Mouse (Mus musculus): ENCODE measurements around the gene Dhrs3. TPM values are rescaled to one million over a fixed set of nuclear protein-coding genes. Genes with fewer than 3 reads are reported as not detected.
A peak's percentile ranks its signal among the peaks of the same experiment; 100 is the strongest.

Gene Dhrs3
- polyA plus RNA-seq, 1 experiment from 2014 or later: 128 TPM

GRCm38 (mm10) chr4:144882881-144883331, 9.7 kb upstream of the Dhrs3 start:
- ATAC-seq (ENCODE audit: insufficient number of reproducible peaks, insufficient read depth, low FRiP score, low read depth): no peak
- Histone ChIP-seq H3K36me3 (ENCODE audit: control insufficient read depth, insufficient read depth, low read length) (no peaks in the 10 kb centered on the region), H3K27me3 (ENCODE audit: control insufficient read depth, insufficient read depth, low read length) (no peaks in the 10 kb centered on the region), H3K4me3 (ENCODE audit: low read depth, low read length) (no peak overlapping the region), H3K9ac (replicated peaks; ENCODE audit: low read depth, low read length) (no peak overlapping the region), H3K4me2 (replicated peaks; ENCODE audit: low read depth, low read length) (no peak overlapping the region), H3K4me1 (ENCODE audit: control insufficient read depth, insufficient read depth, low read length) (no peaks in the 10 kb centered on the region), H3K9me3 (ENCODE audit: control insufficient read depth, low read depth, low read length) (no peaks in the 10 kb centered on the region), H3K27ac (ENCODE audit: low read length) (0 out of 2 replicates have a peak overlapping the region, but pooled peaks have one; percentile 49)
- 39% methylated on average over 8 of the region's 8 CpGs for WGBS

- H3K4me1 ChIP-seq (ENCODE audit: control insufficient read depth, insufficient read depth, low read length): peaks cover 4% of the 10 kb centered on the region; the same call in 1 of the 2 replicates
- no peaks in the 10 kb centered on the region for H3K9me3 ChIP-seq (ENCODE audit: control insufficient read depth, low read depth, low read length)
- H3K27me3 ChIP-seq (ENCODE audit: control insufficient read depth, insufficient read depth, low read length): no peaks in the 10 kb centered on the region
- no peak overlapping the region for H3K4me3 ChIP-seq (ENCODE audit: low read depth, low read length)
- H3K36me3 ChIP-seq (ENCODE audit: control insufficient read depth, insufficient read depth, low read length): no peaks in the 10 kb centered on the region
- ATAC-seq (ENCODE audit: insufficient number of reproducible peaks, insufficient read depth, low FRiP score, low read depth): no peak
- H3K9ac ChIP-seq (replicated peaks; ENCODE audit: low read depth, low read length): no peak overlapping the region
- H3K27ac ChIP-seq (ENCODE audit: low read length): no peak overlapping the region
- no peak overlapping the region for H3K4me2 ChIP-seq (replicated peaks; ENCODE audit: low read depth, low read length)
- 68% methylated on average over 6 of the region's 6 CpGs for WGBS
Observed at GRCm38 (mm10) chr4:144886460-144886859, 6.2 kb upstream of the Dhrs3 start.

GRCm38 (mm10) chr4:144888750-144889149, 3.9 kb upstream of the Dhrs3 start:
- ATAC-seq (ENCODE audit: insufficient number of reproducible peaks, insufficient read depth, low FRiP score, low read depth): no peak
- Histone ChIP-seq H3K4me2 (replicated peaks; ENCODE audit: low read depth, low read length) (no peak overlapping the region), H3K9me3 (ENCODE audit: control insufficient read depth, low read depth, low read length) (no peaks in the 10 kb centered on the region), H3K27ac (ENCODE audit: low read length) (no peak overlapping the region), H3K4me3 (ENCODE audit: low read depth, low read length) (no peak overlapping the region), H3K36me3 (ENCODE audit: control insufficient read depth, insufficient read depth, low read length) (no peaks in the 10 kb centered on the region), H3K27me3 (ENCODE audit: control insufficient read depth, insufficient read depth, low read length) (no peaks in the 10 kb centered on the region), H3K9ac (replicated peaks; ENCODE audit: low read depth, low read length) (no peak overlapping the region), H3K4me1 (ENCODE audit: control insufficient read depth, insufficient read depth, low read length) (peaks cover 10% of the 10 kb centered on the region; the same call in 1 of the 2 replicates)
- WGBS: 68% methylated on average over 4 of the region's 4 CpGs

- Histone ChIP-seq H3K4me1 (ENCODE audit: control insufficient read depth, insufficient read depth, low read length) (peaks cover 10% of the 10 kb centered on the region; the same call in 1 of the 2 replicates), H3K4me3 (ENCODE audit: low read depth, low read length) (no peak overlapping the region), H3K27me3 (ENCODE audit: control insufficient read depth, insufficient read depth, low read length) (no peaks in the 10 kb centered on the region), H3K27ac (ENCODE audit: low read length) (no peak overlapping the region), H3K9me3 (ENCODE audit: control insufficient read depth, low read depth, low read length) (no peaks in the 10 kb centered on the region), H3K4me2 (replicated peaks; ENCODE audit: low read depth, low read length) (no peak overlapping the region), H3K9ac (replicated peaks; ENCODE audit: low read depth, low read length) (no peak overlapping the region), H3K36me3 (ENCODE audit: control insufficient read depth, insufficient read depth, low read length) (no peaks in the 10 kb centered on the region)
- WGBS: 80% methylated on average over 9 of the region's 9 CpGs
- ATAC-seq (ENCODE audit: insufficient number of reproducible peaks, insufficient read depth, low FRiP score, low read depth): no peak
Observed at GRCm38 (mm10) chr4:144889505-144890301, 2.9 kb upstream of the Dhrs3 start.

- Histone ChIP-seq H3K4me3 (ENCODE audit: low read depth, low read length) (no peak overlapping the region), H3K9ac (replicated peaks; ENCODE audit: low read depth, low read length) (no peak overlapping the region), H3K27me3 (ENCODE audit: control insufficient read depth, insufficient read depth, low read length) (no peaks in the 10 kb centered on the region), H3K4me1 (ENCODE audit: control insufficient read depth, insufficient read depth, low read length) (peaks cover 11% of the 10 kb centered on the region; the same call in 1 of the 2 replicates), H3K27ac (ENCODE audit: low read length) (peak overlapping the region; percentile 92), H3K4me2 (replicated peaks; ENCODE audit: low read depth, low read length) (no peak overlapping the region; the same call in 1 of the 2 replicates), H3K9me3 (ENCODE audit: control insufficient read depth, low read depth, low read length) (no peaks in the 10 kb centered on the region), H3K36me3 (ENCODE audit: control insufficient read depth, insufficient read depth, low read length) (no peaks in the 10 kb centered on the region)
- no peak for ATAC-seq (ENCODE audit: insufficient number of reproducible peaks, insufficient read depth, low FRiP score, low read depth)
- WGBS: 16% methylated on average over 7 of the region's 7 CpGs
Observed at GRCm38 (mm10) chr4:144890690-144891120, 1.9 kb upstream of the Dhrs3 start.

GRCm38 (mm10) chr4:144891121-144891711, 1.4 kb upstream of the Dhrs3 start:
- Histone ChIP-seq H3K9ac (replicated peaks; ENCODE audit: low read depth, low read length) (no peak overlapping the region), H3K4me1 (ENCODE audit: control insufficient read depth, insufficient read depth, low read length) (peaks cover 16% of the 10 kb centered on the region), H3K9me3 (ENCODE audit: control insufficient read depth, low read depth, low read length) (no peaks in the 10 kb centered on the region), H3K27ac (ENCODE audit: low read length) (peak overlapping the region; percentile 92), H3K4me3 (ENCODE audit: low read depth, low read length) (peak overlapping the region; percentile 79; the same call in 1 of the 2 replicates), H3K4me2 (replicated peaks; ENCODE audit: low read depth, low read length) (peak overlapping the region; percentile 61), H3K27me3 (ENCODE audit: control insufficient read depth, insufficient read depth, low read length) (no peaks in the 10 kb centered on the region), H3K36me3 (ENCODE audit: control insufficient read depth, insufficient read depth, low read length) (no peaks in the 10 kb centered on the region)
- 47% methylated on average over 10 of the region's 10 CpGs for WGBS
- ATAC-seq (ENCODE audit: insufficient number of reproducible peaks, insufficient read depth, low FRiP score, low read depth): no peak

GRCm38 (mm10) chr4:144891743-144892132, 889 bp upstream of the Dhrs3 start:
- WGBS: 16% methylated on average over 5 of the region's 5 CpGs
- H3K4me1 ChIP-seq (ENCODE audit: control insufficient read depth, insufficient read depth, low read length): peaks cover 20% of the 10 kb centered on the region

GRCm38 (mm10) chr4:144892937-144893272, 278 bp downstream of the Dhrs3 start:
- Histone ChIP-seq H3K4me2 (replicated peaks; ENCODE audit: low read depth, low read length) (peak overlapping the region; percentile 61), H3K9ac (replicated peaks; ENCODE audit: low read depth, low read length) (peak overlapping the region; percentile 80), H3K4me1 (ENCODE audit: control insufficient read depth, insufficient read depth, low read length) (peaks cover 28% of the 10 kb centered on the region), H3K36me3 (ENCODE audit: control insufficient read depth, insufficient read depth, low read length) (no peaks in the 10 kb centered on the region), H3K27ac (ENCODE audit: low read length) (peak overlapping the region; percentile 92), H3K27me3 (ENCODE audit: control insufficient read depth, insufficient read depth, low read length) (no peaks in the 10 kb centered on the region), H3K9me3 (ENCODE audit: control insufficient read depth, low read depth, low read length) (no peaks in the 10 kb centered on the region), H3K4me3 (ENCODE audit: low read depth, low read length) (peak overlapping the region; percentile 79)
- 0% methylated on average over 12 of the region's 12 CpGs for WGBS
- ATAC-seq (ENCODE audit: insufficient number of reproducible peaks, insufficient read depth, low FRiP score, low read depth): no peak

More at GRCm38 (mm10) chr4:144891743-144892132, 889 bp upstream of the Dhrs3 start:
- H3K9me3 ChIP-seq (ENCODE audit: control insufficient read depth, low read depth, low read length): no peaks in the 10 kb centered on the region
- no peaks in the 10 kb centered on the region for H3K27me3 ChIP-seq (ENCODE audit: control insufficient read depth, insufficient read depth, low read length)
- no peak for ATAC-seq (ENCODE audit: insufficient number of reproducible peaks, insufficient read depth, low FRiP score, low read depth)
- H3K27ac ChIP-seq (ENCODE audit: low read length): peak overlapping the region; percentile 92
- peak overlapping the region; percentile 80; the same call in 1 of the 2 replicates for H3K9ac ChIP-seq (replicated peaks; ENCODE audit: low read depth, low read length)
- peak overlapping the region; percentile 61 for H3K4me2 ChIP-seq (replicated peaks; ENCODE audit: low read depth, low read length)
- H3K36me3 ChIP-seq (ENCODE audit: control insufficient read depth, insufficient read depth, low read length): no peaks in the 10 kb centered on the region
- H3K4me3 ChIP-seq (ENCODE audit: low read depth, low read length): peak overlapping the region; percentile 79
